Mouse (Mus musculus) adrenal gland, adult 2 months (tissue): ENCODE data around the gene Nrp2. TPM values are rescaled to one million over a fixed set of nuclear protein-coding genes. Genes with fewer than 3 reads are reported as not detected.

Source experiments
- DNase-seq: peaks from one replicate; pipeline ENCODE4 v3.0.0; 2021
- polyA plus RNA-seq: library from polyadenylated mRNA; depleted of rRNA; stranded (reverse); fragments of >200 nt; gene quantifications from 2 replicates; pipeline ENCODE4 v1.2.3, GENCODE M21; 2012
- total RNA-seq, 2 experiments: library from RNA; stranded (reverse); gene quantifications; 2 replicates each; pipeline ENCODE4 v1.2.3; 2021

The Nrp2 gene
- total and polyA plus RNA-seq, 3 experiments: 16.6 to 46.3 (median 32.1) TPM

DNA sequence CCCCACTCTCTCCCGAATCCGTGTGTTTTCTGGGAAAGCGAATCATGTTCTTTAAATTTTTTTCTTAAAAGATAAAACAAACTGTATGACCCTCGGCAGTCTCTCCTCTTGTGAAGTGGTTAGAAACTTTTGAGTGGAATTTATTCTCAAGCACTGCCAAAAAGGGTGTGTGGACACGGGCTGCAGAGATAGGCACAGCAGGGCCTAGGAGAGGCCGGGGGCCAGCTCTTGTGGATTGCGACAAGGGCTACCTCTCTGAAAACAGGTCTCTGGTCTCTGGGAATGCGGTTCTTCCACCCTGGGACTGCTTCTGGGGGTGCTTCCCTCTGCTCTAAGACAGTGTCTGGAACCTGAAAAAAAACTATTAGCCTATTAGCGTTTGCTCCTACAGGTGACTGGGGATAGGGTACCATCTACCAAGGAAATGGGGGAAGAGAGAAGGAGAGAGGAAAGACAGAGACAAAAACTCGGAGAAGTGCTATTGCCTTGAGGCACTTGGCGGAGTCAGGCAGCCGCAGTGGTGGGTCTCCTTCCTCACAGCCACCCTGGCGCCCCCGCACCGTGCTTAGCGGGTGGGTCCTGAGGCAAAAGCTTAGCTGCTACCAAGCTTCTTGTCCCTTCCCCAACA is 1.9 kb downstream of the Nrp2 start:
- DNase-seq: no peak

DNA sequence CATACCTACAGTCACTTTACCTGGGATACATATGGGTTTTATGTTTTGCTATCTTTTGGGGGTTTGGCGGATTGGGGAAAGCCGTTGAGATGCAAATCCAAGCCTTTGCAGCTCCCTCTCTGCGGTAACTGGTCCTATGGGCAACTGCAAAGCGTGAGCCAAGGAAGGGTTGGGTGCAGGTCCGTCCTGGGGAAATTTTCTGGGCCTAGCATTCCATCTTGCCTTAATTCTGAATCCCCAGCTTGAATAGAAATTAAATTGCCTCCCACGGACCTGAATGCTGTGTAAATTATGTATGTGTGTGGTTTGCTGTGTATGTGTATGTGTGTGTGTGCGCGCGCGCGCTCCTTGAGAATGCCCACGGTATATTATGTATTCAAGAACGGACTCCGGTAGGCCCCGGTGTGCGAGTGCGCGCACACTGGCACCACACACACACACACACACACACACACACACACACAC is 2.5 kb downstream of the Nrp2 start:
- no peak for DNase-seq

GRCm38 (mm10) chr1:62706085-62707021 is 3.3 kb downstream of the Nrp2 start:
- DNase-seq: peak; percentile 87

DNA sequence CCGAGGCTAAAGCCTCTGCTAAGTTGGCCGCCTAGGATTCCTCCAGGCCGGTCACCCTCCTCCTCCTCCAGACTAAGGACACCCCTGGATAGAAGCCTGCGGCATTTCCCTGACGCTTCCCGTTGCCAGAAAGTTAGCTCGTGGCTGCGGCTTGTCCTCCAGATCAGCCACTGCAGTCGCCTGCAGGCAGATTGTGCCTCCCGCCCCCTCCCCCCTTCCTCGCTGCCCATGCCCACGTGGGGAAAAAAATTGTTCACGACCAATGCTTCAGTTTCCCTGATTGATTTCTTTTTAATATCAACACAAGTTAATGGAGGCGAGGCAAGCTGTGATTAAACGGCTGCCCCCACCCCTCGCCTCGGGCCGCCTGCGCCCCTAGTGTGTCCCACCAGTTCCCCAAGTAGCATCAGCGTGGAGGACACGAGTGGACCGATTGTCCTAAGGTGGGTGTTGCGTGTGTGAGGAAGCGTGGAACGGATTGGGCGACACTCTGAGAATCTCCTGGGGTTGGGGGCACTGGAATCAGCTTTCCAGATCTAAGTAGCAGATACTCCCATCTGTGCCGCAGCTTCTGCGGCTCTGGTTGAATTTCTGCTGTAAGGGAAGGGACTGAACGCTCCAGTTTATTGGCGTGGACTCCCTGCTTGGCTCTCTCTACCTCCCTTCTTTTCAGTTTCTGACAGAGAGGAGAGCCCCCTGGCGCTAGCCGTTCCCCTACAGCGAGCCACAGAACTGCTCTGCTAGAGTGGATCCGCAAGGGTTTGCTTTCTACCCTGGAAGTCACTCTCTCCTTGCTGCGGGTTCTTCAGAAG is 4.2 kb downstream of the Nrp2 start:
- DNase-seq: peak; percentile 77

DNA sequence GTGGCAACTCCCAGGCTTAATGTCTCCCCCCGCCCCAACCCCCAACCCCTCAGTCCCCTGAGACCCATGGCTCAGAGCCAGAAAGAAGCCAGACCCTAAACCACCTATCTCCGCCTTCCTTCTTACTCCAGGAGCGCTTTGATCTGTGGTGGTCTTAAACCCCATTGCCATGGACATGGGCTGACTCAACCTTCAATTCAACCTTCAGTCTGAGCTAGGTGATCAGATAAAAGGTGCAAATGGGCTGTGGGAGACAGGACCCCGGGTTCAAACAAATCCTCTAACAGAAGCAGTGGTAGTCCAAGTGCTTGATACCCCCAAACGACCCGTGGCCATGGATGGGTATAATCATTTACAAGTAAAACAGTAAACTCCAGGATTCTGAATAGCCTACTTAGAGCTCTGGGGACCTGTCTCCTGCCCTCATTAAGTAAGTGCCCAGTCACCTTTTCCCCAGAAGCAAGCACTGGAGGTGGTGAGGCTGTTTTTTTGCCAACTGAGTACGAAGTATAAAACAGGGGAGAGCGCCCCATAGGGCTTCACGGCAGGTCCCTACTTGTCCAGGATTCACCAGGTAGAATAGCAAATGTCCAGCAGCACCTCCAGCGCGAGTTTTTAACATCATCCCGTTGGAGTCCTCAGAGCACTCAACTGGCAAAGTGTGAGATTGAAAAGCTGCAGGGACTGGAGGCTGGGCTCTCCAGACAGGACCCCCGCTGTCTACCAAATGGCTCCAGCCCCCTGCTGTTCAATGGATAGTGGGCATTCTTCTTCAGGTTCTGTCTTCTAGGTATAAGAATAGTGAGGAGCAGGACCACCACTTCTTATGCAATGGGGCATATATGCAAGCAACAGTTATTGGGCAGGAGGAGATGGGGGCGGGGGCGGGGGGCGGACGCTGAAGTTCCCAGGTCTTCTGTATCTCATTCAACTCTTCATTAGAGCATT is 5.1 kb downstream of the Nrp2 start:
- no peak for DNase-seq

GRCm38 (mm10) chr1:62709770-62710335 is 6.8 kb downstream of the Nrp2 start:
- no peak for DNase-seq

GRCm38 (mm10) chr1:62713021-62713676 is 10.1 kb downstream of the Nrp2 start:
- peak; percentile 1 for DNase-seq

DNA sequence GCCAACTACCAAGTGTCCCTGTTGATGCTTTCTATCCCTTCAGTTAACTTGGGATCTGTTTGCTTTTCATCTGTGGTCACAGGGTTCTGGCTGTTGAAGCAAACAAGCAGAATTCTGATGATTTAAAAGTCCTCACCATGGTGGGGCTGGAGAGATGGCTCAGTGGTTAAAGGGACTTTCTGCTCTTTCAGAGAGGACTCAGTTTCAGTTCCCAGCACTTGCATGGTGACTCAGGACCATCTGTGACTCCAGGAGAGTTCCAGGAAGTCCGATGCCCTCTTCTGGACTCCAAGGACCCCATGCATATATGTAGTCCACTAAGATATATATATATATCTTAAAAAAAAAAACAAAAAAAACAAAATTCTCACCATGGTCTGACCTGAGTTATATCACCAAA is 11.9 kb downstream of the Nrp2 start:
- no peak for DNase-seq

GRCm38 (mm10) chr1:62715692-62716091 is 12.6 kb downstream of the Nrp2 start:
- DNase-seq: no peak

GRCm38 (mm10) chr1:62716836-62717478 is 13.9 kb downstream of the Nrp2 start:
- no peak for DNase-seq

DNA sequence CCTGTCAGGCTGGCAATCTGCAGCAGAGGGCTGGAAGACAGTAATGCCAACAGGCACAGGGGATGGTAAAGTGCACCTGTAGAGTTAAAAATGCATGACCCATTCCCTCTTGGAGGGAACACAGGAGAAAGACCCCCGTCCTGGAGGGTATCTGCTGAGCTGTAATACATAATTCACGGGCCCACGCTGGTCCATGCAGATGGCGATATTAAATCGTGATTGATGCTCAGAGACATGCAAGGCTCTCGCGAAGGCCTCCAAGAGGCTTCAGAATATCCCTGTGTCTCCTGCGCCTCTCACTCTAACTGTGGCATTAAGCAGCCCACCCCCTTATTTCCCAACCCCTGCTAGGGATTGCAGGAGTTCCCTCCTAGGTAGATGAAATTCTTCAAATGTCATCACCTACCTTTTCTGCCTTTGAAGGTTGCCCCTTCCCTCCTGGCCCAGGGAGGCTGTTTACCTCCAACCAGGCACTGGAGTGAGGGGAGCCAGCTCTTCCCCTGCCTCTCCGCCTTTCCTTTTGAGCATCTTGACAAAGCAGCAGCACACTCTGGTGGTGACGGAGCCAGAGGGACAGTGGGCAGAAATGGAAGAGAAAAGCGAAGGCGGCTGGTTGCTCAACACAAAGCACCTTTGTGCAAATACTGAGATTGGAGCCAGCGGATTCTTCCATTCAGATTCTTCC is 14.6 kb downstream of the Nrp2 start:
- no peak for DNase-seq

- no peak for DNase-seq
These were observed 15.1 kb downstream of the Nrp2 start for GRCm38 (mm10) chr1:62718237-62718571.

- DNase-seq: no peak
These were observed 15.7 kb downstream of the Nrp2 start for GRCm38 (mm10) chr1:62718750-62719149.

DNA sequence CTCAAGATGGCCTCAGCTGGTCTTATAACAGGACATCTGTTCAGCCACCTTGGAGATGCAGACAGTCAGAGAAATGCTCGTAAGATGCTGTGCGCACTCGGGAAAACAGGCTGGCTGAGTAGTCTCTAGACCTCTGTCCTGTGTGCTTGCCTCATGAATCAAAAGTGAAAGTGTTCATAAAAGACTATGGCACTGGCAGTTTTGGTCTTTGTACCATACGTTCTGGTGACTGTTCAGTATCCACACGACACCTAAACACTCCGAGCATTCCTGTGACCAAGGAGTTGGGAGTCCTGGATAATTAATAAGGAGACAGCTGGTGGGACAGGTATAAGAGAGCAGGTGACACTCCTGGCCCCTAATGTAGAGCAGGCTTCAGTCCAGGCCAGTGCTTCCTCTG is 16.7 kb downstream of the Nrp2 start:
- no peak for DNase-seq

GRCm38 (mm10) chr1:62720176-62720575 is 17.1 kb downstream of the Nrp2 start:
- no peak for DNase-seq

GRCm38 (mm10) chr1:62720727-62721705 is 17.9 kb downstream of the Nrp2 start:
- no peak for DNase-seq

- DNase-seq: peak; percentile 78
These were observed 18.7 kb downstream of the Nrp2 start for GRCm38 (mm10) chr1:62721706-62722187.

GRCm38 (mm10) chr1:62722526-62722925 is 19.4 kb downstream of the Nrp2 start:
- no peak for DNase-seq
